Mouse (Mus musculus) cerebellum, adult 2 months (tissue): ENCODE results near the gene Calm3.

ENCODE experiments used
- CTCF ChIP-seq: fragments of 200-500 bp; IDR thresholded peaks from 2 replicates; pipeline ENCODE4 v1.5.1; 2011; ENCODE audit warnings: low read depth, mild to moderate bottlenecking, control low read depth, low read length, moderate library complexity, borderline replicate concordance; ENCODE audit not compliant: insufficient read depth
- POLR2A ChIP-seq: fragments of 200-500 bp; IDR thresholded peaks from 2 replicates; pipeline ENCODE4 v1.6.1; 2011; ENCODE audit warnings: low read length, control low read depth, borderline replicate concordance; ENCODE audit not compliant: insufficient read depth

DNA sequence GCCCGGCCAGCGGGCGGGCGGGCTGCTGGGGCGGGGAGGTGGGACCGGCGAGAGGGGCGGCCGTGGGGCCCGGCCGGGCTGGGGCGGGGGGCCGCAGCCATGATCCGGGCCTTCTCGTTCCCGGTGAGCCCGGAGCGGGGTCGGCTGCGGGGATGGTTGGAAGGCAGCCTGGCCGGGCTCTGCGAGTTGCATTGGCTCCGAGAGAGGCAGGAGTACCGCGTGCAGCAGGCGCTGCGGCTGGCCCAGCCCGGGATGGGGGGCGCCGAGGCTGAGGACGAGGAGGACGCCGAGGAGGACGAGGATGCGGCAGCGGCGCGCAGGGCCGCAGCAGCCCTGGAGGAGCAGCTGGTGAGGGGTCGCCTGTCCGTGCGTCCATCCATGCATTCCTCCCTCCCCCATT, 48.6 kb downstream of the Calm3 start:
- no peak for TF ChIP-seq CTCF
- TF ChIP-seq POLR2A = no peak
